Mouse (Mus musculus) G1E (cell line): ENCODE measurements at regions not wholly inside any gene's neighbourhood (a gene's known extent, or its start where the extent isn't known, plus 50 kb on each side); places are given as distances from the start of the nearest gene placed in this dataset.
"Not testable (repeated sequence)": the region's sequence is repeated elsewhere in the genome, so short reads cannot be mapped to it uniquely, and the experiment has no call there.

Experiments used
- ATAC-seq: 2 replicates; pipeline ENCODE4 v1.8.0; 2016; ENCODE audit warnings: mild to moderate bottlenecking; ENCODE audit not compliant: insufficient number of reproducible peaks, poor library complexity, low FRiP score, severe bottlenecking; ENCODE audit errors: extremely low read depth
- DNase-seq: peaks from one replicate; pipeline ENCODE4 v3.0.0; 2012; ENCODE audit warnings: low spot score
- H3K27me3 ChIP-seq: 2 replicates; pipeline ENCODE4 v1.6.1; 2012; ENCODE audit warnings: mild to moderate bottlenecking, low read length, inconsistent platforms; ENCODE audit not compliant: insufficient read depth
- H3K36me3 ChIP-seq: replicated peaks from 2 replicates; pipeline ENCODE3; 2012; ENCODE audit warnings: mild to moderate bottlenecking, inconsistent platforms
- H3K4me1 ChIP-seq: 2 replicates; pipeline ENCODE4 v1.6.1; 2012; ENCODE audit warnings: low read depth, low read length, inconsistent platforms, mixed read lengths; ENCODE audit not compliant: insufficient read depth
- H3K4me3 ChIP-seq: 2 replicates; pipeline ENCODE4 v1.5.1; 2012; ENCODE audit warnings: low read depth, mild to moderate bottlenecking, inconsistent platforms, low read length, moderate library complexity, mixed read lengths
- H3K9me3 ChIP-seq: replicated peaks from 2 replicates; pipeline ENCODE4 v1.6.1; 2012; ENCODE audit warnings: inconsistent platforms
- CTCF ChIP-seq: IDR thresholded peaks from 2 replicates; pipeline ENCODE4 v1.5.1; 2012; ENCODE audit warnings: low read depth, low read length, inconsistent platforms, mixed read lengths
- GATA1 ChIP-seq: IDR thresholded peaks from 2 replicates; pipeline ENCODE4 v1.6.1; 2012; ENCODE audit warnings: borderline replicate concordance, low read length, inconsistent platforms, mixed read lengths
- GATA2 ChIP-seq: IDR thresholded peaks from 2 replicates; pipeline ENCODE4 v1.6.1; 2012; ENCODE audit warnings: low read depth, low read length, inconsistent platforms, borderline replicate concordance
- POLR2AphosphoS5 ChIP-seq: IDR thresholded peaks from 2 replicates; pipeline ENCODE4 v1.6.1; 2012; ENCODE audit warnings: low read depth, low read length, inconsistent platforms; ENCODE audit not compliant: insufficient replicate concordance
- TAL1 ChIP-seq: conservative IDR thresholded peaks from 2 replicates; pipeline ENCODE4 v1.6.1; 2012; ENCODE audit warnings: low read depth, low read length, inconsistent platforms, mixed read lengths

DNA sequence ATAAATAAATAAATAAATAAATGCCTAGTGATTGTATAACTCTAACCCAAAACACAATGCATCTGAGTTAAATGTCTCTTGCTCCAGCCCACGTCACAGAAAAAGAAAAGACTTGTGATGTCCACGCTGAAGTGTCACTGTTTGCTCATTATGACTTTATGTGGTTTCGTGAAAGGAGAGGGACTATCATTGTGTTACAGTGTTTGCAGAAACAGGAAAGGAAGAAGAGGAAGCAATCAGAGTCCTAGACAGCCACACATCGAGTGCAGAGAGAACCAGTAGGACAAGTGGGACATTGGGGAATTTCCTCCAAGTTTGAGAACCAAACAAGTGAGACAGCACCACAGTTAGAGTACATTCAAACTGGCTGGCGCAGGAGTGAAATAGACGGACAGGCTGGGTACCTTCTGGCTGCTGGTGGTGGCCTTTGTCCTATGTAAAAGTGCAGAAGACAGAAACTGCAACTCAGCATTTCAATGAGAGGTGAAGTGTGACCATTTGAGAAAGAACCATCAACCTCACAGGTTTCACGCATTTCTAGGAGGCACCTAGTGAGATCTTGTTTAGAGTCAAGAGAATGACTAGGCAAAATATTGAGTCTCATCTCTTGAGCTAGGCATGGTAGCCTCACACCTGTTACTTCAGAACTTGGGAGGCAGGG is 59.6 kb downstream of the Fasl start:
- Histone ChIP-seq H3K36me3 (no peaks in the 10 kb centered on the region), H3K27me3 (peaks cover 3% of the 10 kb centered on the region; the same call in 1 of the 2 replicates), H3K4me1 (peaks cover 2% of the 10 kb centered on the region; the same call in 1 of the 2 replicates), H3K9me3 (no peaks in the 10 kb centered on the region), H3K4me3 (no peak overlapping the region)
- ATAC-seq (no peak), DNase-seq (no peak)
- TF ChIP-seq CTCF (no peak), GATA2 (no peak), TAL1 (no peak), POLR2AphosphoS5 (no peak), GATA1 (no peak)

DNA sequence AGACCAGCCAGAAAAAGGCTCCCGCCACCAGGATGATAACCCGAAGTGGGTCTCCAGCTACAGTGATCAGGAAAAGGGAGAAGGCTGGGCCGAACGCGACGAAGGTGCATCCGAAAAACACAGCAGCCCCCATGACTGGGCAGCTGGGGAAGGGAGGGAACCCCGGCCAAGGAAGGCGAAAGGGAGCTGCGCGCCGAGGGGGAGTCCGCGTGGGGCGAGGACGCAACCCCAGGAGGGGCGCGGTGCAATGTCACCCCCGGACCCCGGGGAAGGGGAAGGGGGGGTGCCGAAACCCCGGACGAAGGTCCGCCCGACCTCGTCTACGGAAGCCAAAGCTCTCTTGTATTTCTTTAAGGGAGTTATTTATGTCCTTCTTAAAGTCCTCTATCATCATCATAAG is 60.9 kb downstream of the Fasl start:
- H3K4me1 ChIP-seq, H3K27me3 ChIP-seq, H3K4me3 ChIP-seq, ATAC-seq, H3K9me3 ChIP-seq, H3K36me3 ChIP-seq, DNase-seq: not testable (repeated sequence)

DNA sequence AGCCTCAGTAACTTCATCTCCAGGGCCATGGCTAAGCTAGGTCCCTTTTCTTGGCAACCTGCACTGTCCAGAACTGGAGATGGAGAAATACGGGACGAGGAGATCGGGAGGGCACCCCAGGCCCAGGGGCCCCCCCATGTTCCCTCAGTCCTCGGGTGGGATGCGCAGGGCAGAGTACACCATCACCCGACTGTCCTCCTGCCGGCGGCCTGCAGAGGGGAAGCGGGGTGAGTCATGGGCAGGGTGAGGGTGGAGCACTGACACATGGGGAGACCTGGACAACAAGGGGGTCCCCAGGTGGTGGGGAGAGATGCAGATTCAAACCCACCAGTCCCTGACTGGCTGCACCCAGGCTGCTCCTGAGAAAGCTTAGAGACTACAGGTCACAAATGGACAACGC is 62.2 kb downstream of the Fasl start:
- not testable (repeated sequence) for DNase-seq, H3K9me3 ChIP-seq, H3K4me3 ChIP-seq, H3K4me1 ChIP-seq, H3K36me3 ChIP-seq, ATAC-seq, H3K27me3 ChIP-seq

DNA sequence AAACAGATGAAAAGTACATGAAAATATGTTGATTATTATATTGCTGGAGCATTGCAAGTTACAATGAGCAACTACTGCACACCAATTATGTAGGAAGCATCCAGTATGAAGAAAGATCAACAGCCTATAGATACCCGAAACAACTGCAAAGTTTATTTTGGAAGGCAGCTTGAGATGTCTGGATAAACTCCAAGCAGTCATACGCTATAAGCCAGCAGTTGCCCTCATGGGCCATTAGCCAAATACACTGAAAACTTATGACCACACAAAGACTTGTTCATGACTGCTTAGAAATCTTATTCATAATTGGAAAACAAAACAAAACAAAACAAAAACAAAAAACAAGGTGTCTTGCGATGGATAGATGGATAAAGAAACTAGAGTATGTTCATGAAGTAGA is 68.4 kb downstream of the Fasl start:
- Histone ChIP-seq H3K36me3 (no peaks in the 10 kb centered on the region), H3K27me3 (peaks cover 19% of the 10 kb centered on the region; the same call in 1 of the 2 replicates), H3K4me3 (no peak overlapping the region), H3K9me3 (no peaks in the 10 kb centered on the region), H3K4me1 (no peaks in the 10 kb centered on the region)
- DNase-seq: no peak
- no peak for ATAC-seq
- TF ChIP-seq CTCF: no peak
- no peak for TF ChIP-seq POLR2AphosphoS5
- no peak for TF ChIP-seq TAL1
- no peak for TF ChIP-seq GATA1
- no peak for TF ChIP-seq GATA2

DNA sequence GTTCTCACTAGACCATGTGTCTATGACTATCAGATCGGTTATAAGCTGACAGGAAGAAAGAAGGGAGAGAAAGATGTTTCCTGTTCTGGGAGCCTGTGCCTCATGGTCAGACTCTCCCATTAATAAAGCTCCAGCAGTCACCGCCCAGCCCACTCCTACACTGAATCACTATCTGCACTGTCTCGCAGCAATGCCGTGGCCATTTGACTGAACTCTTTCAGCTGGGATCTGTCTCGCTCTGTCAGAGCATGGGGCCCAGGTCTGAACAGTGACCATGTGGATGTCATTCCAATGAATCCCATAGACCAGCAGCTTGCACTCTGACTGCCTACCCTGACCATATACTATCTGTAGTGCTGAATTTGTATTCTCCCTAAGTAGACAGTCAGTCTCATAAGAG is 70.0 kb downstream of the Fasl start:
- Histone ChIP-seq H3K9me3 (no peaks in the 10 kb centered on the region), H3K36me3 (no peaks in the 10 kb centered on the region), H3K4me3 (no peak overlapping the region), H3K4me1 (no peaks in the 10 kb centered on the region), H3K27me3 (peaks cover 23% of the 10 kb centered on the region; the same call in 1 of the 2 replicates)
- no peak for DNase-seq
- ATAC-seq: no peak
- TF ChIP-seq POLR2AphosphoS5 (no peak), TAL1 (no peak), GATA1 (no peak), GATA2 (no peak), CTCF (no peak)

DNA sequence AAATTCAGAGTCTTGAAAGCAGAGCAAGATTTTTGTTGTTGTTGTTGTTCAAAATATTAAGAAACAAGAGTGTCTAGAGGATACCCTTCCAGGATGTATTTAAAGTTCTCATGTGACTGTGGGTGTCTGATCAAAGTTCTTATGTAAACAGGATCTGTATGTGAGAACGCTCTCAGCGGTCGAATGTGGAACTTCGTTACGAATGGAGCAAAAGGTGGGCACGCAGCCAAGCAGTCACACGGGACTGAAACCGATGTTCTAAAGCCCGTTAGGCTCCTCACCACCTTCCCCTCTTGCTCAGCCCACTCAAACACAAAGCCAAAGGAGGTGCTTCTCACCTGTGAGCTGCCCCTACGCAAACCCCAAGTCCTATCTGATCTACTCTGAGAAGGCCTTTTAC is 75.4 kb downstream of the Fasl start:
- Histone ChIP-seq H3K4me1 (no peaks in the 10 kb centered on the region), H3K36me3 (no peaks in the 10 kb centered on the region), H3K27me3 (peaks cover 11% of the 10 kb centered on the region), H3K4me3 (no peak overlapping the region), H3K9me3 (no peaks in the 10 kb centered on the region)
- no peak for TF ChIP-seq TAL1
- no peak for TF ChIP-seq GATA1
- TF ChIP-seq POLR2AphosphoS5: no peak
- no peak for TF ChIP-seq CTCF
- TF ChIP-seq GATA2: no peak
- no peak for ATAC-seq
- no peak for DNase-seq

DNA sequence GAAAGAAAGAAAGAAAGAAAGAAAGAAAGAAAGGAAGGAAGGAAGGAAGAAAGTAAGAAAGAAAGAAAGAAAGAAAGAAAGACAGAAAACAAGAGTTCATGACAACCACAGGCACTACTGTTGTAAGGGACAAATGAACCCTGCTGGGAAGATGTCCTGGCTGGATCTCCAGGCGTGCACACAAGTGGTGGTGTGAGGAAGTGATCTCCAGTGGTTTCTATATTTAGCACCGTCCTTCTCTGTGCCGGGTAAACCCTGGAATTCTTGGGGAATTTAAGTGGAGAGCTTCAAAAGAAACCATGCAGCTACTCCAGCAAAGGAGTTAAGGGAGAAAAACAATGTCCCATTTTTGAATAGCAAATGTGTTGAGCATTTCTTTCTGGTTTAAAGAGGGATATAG is 76.0 kb downstream of the Fasl start:
- no peak for ATAC-seq
- Histone ChIP-seq H3K9me3 (no peaks in the 10 kb centered on the region), H3K36me3 (no peaks in the 10 kb centered on the region), H3K4me1 (no peaks in the 10 kb centered on the region), H3K27me3 (peaks cover 8% of the 10 kb centered on the region), H3K4me3 (no peak overlapping the region)
- no peak for DNase-seq
- TF ChIP-seq GATA2 (no peak), GATA1 (no peak), TAL1 (no peak)
